Mouse (Mus musculus): ENCODE data around the gene Tgm4. TPM values are rescaled to one million over a fixed set of nuclear protein-coding genes. Genes with fewer than 3 reads are reported as not detected.

The Tgm4 gene
- total RNA-seq (2022) = not detected

DNA sequence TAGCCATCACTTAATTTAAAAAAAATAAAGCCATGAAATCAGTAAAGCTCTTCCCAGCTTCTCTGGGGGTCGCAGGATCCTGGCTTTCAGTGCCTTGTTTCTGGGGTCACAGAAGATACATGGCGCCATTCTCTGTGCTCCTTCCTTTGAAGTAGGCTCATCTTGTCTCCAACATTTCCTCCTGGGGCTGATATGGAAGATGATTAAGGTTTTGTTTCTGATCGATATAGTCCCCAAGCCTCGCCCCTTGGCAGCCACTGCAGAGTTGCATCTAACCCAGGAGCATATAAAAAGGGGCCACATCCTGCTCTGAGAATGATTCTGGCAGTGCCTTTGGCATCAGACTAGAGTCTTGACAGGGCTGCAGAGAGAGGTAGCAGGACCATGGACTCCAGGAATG is at the start of gene Tgm4:
Gene Tgm4, plus strand, starts transcription at position 301 of the 400 bp plus-strand sequence.
- no peak for DNase-seq (ENCODE audit: low spot score in 2 of 2)

DNA sequence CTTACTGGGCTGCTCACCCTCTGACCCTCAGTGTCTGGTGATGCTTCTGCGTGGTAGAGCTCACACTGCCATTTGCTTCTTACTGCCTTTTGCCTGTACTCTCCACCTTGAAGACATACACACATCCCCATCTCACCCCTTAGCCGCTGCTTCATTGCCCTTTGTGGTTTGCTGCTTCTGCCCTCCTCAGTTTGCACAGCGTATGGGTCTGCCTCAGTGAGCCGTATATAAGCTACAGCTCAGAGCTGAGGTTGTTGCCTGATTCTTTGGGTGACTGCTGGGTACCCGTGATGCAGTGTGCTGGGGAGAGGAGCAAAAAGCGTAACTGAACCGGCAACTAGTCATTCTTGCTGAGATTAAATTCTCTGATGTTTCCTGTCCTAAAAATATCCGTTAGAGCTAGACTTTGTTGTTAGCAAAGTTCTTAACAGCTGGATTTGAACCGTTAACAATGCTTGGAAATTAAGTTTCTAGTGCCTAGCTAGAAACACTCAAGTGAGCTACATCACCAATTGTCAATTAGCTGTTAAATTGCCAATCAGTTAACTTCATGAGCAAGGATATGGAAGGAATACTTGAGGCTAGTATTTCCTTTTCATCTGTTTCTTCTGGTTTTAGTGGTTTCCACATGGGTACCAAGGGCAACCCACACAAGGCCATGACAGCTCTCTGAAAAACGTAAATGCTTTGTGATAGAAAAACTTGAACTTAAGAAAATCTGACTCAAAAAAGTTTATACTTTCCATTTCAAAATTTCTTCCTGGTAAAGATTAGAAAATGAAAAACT is 35.9 kb upstream of the Tgm4 start:
- no peak for DNase-seq (ENCODE audit: low spot score in 2 of 2)

DNA sequence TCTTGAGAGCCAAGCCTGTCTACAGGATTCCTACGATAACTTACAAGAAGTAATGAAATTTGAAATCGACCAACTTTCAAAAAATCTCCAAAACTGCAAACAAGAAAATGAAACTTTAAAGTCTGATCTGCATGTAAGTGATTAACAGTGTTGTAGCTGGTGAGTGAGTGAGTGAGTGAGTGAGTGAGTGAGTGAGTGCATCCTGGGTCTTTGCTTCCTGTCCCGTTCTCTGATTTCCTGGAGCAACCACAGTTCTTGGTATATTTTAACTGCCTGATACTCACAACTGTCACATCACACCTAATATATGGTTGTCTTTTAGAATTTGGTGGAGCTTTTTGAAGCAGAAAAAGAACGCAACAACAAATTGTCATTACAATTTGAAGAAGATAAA is 35.3 kb upstream of the Tgm4 start:
- DNase-seq (ENCODE audit: low spot score in 2 of 2) = no peak

DNA sequence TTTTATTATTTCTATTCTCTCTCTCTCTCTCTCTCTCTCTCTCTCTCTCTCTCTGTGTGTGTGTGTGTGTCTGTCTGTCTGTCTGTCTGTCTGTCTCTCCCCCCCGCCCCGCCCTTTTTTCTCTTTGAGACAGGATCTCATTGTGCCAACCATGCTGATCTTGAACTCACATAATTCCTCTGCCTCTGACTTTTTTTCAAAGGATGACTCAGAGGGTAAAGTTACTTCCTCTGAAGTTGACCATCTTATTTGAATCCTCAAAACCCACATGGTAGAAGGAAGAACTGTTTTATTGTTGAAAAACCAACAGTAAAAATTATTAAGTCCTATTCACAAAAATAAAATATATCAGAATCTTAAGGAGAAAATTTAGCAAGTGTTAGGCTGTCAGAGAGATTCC is 29.8 kb upstream of the Tgm4 start:
- no peak for DNase-seq (ENCODE audit: low spot score in 2 of 2)

DNA sequence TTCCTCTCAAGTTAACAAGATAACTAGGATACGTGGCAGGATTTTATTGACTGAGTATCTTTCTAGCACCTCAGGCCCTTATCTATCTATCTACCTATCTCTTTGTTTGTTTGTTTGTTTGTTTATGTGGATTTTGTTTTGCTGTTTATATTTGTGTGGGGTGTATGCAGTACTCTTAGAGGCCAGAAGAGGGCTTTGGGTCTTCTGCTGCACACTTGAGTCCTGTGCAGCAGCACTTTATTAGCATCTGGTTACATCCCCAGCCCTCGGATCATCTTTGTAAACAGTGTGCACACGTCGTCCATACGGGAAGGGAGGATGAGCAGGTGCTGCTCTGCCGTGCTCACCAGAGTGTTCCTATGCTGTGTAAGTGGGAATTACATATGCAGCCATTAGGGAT is 28.5 kb upstream of the Tgm4 start:
- no peak for DNase-seq (ENCODE audit: low spot score in 2 of 2)

DNA sequence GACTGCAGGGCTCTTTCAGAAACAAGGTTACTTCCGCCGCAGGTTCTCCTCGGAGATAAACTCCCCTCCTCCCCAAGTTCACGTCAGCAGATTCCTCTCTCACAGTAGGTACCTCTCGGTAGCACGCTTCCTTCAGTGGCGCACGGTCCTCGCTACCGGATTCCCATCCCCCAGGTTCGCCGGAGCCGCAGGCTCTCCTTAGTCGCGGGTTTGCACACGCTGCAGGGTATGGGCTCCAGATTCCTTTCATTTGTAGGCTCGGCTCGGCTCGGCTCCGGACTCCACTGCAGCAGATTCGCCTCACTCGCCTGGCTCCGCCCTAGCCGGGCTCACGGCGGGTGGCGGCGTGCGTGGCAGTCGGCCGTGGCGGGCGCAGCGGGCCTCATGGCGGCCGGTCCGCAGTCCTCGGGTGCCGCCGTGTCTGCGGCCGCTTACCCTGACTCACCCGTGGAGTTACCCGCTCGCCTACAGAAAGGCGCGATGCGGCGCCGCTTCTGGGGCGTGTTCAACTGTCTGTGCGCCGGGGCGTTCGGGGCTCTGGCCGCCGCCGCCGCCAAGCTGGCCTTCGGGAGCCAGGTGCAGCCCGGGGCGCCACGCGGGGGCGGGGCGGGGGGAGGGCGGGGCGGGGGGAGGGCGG is 13.4 kb upstream of the Tgm4 start, which contains the start of gene Tmem42:
Gene Tmem42, plus strand, starts transcription at position 332 of the 637 bp plus-strand sequence.
- peak; percentile 73 to 80 for DNase-seq (ENCODE audit: low spot score in 2 of 2)

DNA sequence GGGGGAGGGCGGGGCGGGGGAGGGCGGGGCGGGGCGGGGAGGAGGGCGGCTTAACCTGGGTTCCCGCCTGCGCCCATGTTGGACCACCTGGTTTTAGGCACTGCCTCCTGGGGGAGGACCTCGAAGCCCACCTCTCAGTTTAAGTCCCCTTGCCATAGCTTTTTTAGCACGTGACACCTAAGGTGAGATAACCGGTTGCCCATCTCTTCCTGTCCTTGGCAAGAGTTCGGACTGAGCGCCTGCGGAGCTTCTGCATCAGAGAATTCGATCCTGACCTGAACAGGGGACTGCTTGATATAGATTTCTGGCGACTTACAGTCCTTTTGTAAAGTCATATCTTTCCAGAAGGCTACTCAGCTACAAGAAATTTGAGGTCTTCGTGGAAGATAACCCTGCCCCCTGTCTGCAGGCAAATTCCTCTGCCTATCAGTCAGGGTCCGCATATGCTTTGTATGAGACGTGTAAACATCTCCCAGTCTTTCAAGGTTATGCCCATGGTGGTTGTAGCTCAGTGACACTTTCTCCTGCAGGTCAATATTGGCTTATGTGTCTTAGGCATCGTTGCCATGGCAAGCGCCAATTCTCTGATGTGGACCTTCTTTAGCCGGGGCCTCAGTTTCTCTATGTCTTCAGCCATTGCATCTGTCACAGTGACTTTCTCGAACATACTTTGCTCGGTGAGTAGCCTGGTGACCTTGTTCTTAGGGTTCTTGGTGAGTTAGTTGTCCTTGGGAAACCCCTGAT is 12.7 kb upstream of the Tgm4 start:
- peak in 1 of 2 experiments; percentile 6 for DNase-seq (ENCODE audit: low spot score in 2 of 2)

DNA sequence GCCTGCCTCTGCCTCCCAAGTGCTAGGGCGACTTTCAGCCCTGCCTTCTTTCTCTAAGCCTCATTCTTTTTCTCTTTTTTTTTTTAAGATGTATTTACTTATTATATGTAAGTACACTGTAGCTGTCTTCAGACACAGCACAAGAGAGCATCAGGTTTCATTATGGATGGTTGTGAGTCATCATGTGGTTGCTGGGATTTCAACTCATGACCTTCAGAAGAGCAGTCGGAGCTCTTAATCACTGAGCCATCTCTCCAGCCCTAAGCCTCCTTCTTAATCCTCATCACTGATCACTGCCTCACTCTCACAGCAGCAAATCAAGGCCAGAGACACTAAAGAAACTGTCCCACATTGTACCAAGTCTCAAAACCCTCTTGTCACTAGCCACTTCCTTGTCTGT is 10.3 kb upstream of the Tgm4 start:
- no peak for DNase-seq (ENCODE audit: low spot score in 2 of 2)

DNA sequence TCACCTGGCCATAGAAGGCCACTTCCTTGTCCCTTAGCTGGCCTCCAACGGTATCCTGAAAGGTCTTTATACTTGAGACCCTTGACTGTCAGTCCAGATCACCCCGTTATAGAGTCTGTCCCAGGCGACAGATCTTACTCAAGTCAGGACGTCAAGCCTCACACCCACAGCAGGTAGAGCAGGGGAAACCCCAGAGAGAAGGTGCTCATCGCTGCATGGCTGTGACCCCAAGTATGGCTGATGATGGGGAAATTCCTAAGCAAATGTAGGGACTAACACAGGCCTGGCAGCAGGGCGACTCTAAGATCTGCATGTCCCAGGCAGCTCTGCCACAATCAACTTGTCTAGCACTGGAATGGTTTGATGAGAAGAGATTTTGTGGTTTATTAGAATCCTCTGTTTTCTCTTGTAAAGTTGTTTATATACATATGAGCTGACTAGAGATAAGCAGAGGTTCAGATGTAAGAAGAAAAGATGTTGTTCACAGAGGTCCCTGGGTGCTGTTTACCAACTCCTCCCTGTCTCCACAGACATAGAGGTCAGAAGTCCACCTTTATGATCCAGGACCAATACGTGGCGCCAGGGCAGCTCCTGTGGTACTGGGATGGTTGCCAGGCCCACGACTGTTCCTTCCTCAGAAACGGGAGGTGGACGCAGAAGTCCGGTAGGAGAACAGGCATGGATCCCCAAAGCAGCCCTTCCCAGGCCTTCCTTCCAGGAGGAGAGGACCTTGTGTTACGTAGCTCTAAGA is 2.9 kb upstream of the Tgm4 start:
- DNase-seq (ENCODE audit: low spot score in 2 of 2) = no peak

DNA sequence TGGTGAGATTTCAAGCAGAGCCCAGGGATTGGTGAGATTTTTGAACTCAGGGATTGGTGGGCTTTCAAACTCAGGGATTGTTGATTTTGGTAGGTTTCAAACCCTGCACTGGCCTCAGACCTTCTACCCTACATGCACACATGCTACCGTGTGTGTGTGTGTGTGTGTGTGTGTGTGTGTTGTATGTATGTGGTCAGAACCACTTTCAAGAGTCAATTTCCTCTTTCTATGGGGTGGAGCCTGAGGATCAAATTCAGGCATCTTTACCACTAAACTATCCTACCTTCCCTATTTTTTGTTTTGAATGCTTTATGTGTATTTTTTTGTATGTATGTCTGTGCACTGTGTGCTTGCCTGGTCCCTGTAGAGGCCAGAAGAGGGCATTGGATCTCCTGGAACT is 13.1 kb downstream of the Tgm4 start:
- DNase-seq (ENCODE audit: low spot score in 2 of 2) = no peak

DNA sequence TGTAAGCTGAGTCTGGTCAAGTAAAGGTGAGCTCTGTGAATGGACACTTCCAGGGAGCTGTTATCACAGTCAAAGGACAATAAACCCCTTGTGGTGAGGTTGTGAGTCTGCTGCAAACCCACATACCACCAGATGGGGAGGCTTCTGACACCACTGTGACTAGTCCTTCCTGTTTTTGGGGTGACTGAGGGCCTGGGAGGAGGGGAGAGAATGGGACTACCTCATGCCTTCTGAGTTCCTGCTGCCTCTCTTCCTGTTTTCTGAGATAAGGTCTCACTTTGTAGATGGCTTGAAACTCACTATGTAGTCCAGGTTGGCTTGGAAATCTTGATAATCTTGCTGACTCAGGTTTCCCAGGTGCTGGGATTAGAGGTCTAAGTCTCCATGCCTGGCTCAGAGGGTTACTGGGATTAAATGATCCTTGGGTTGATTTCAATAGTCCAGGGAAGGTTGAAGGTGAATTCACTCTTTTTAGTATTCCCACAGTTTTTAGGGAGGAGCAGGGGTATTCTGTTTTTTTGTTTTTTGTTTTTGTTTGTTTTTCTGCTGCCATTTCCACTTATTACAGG is 24.3 kb downstream of the Tgm4 start:
- no peak for DNase-seq (ENCODE audit: low spot score in 2 of 2)

DNA sequence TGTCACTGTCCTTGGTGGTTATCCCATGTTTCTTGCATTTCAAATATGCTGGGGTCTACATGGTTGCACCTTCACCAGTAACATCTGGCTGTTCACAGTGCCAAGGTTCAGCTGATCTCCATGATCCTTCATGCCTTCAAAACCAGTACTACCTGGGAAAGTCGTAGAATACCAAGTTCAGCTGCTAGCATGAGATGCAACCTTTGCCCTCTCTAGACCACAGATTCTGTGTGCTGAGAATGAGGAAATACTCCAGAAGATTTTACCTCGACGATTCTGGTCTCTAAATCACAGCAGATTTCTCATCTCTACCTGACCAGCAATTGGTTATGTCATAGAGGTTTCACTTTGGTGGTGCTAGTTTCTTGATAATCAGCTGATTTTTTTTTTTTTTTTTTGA is 25.6 kb downstream of the Tgm4 start:
- no peak for DNase-seq (ENCODE audit: low spot score in 2 of 2)

DNA sequence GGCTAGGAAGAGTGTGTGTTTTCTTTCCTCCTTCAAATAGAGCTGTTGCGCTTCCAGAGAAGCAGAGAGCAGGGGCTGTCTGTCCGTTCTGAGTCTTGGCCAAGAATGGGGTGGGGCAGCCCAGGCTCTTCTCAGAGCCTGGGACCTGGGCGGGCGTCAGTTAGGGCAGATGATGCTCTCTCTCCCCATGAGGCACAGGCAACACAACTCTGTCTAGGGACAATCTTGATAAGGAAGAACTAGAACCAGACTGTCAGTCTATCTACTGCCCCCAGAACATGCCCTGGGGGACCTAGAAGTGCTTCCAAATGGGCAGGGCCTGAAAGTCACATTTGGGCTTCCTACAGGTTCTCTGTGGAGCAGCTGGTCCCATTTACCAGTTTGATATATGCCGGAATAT is 44.6 kb downstream of the Tgm4 start:
- DNase-seq (ENCODE audit: low spot score in 2 of 2) = no peak

DNA sequence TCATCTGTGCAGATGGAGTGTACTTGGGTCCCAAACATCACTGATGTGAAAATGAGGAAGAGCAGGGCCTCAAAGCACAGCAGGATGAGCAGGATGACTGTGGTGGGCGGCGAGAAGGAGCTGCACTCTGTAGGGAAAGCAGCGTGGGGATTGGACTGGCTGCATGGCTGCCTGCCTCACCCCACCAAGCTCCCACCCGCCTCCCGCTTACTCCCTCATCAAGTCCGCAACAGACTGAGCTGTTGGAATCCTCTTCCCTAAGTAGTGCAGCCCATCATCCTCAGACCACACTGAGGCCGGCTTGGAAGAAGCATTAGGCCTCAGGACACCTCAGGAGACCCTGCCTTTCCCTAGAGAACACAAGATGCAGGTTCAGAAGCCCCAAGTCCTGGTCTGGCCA is 45.8 kb downstream of the Tgm4 start:
- no peak for DNase-seq (ENCODE audit: low spot score in 2 of 2)

DNA sequence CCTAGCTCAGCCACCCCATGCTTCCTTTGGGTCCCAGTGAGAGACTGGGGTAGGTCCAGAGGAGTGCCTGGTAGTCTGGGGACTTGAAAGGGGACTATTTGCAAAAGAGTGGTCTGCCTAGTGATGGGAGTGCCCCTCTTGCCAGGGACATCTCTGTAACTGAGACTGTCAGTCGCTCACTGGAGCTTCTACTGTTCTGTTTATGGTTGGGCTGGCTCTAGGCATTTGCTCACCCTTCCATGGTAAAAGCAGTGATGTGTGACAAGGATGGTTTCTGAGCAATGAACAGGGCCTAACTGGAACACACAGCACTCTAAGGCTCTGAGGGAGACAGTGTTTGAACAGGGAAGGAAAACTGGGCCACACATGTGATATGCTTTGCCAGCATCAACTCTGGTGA is 46.3 kb downstream of the Tgm4 start:
- DNase-seq (ENCODE audit: low spot score in 2 of 2) = no peak

DNA sequence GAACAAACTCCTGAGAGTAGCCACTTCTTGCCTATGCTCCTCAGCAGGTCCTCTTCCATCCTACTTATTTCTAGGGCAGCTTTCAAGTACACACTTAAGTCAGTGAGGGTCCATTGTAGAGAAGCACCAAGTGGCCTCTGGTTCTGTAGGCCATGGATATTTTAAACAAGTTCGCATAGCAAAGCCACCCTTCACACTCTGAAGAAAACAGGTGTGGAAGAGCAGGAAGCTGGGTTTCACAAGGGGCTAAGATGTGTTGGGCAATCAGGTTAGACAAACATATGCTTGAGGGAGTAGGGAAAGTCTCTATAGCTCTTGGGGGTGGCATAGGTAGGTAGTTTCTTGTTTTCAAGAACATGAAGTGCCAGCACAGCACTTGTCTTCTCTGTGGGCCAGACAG is 50.8 kb downstream of the Tgm4 start:
- no peak for DNase-seq (ENCODE audit: low spot score in 2 of 2)

DNA sequence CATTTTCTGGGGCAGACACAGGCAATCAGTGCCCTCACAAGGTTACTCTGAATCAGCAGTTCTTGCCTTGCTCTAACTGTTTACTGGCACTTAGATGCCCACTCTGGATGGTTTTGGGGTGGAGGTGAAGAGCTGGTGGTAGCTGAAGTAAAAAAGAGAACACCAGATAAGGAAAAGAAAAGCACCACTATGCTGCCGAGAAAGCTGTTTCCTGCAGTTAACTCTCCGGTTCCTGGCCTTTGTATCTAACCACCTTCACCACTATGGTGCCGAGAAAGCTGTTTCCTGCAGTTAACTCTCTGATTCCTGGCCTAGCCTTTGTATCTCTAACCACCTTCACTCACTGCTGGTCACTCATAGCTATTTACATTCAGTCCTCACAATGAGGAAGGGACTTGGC is 53.0 kb downstream of the Tgm4 start:
- DNase-seq (ENCODE audit: low spot score in 2 of 2) = no peak

DNA sequence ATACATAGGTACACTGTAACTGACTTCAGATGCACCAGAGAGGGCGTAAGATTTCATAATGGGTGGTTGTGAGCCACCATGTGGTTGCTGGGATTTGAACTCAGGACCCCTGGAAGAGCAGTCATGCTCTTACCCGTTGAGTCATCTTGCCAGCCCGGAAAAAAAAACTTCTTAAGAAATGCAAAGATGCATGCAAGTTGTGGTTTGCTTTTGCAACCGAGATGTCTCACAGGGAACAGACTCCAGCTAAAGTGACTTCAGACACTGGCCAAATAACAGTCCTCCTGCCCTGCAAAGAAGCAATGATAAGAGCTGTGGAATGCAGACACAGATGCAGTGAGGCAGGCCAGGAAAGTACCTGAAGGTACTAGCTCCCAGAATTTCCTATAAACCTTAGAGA is 56.3 kb downstream of the Tgm4 start:
- no peak for DNase-seq (ENCODE audit: low spot score in 2 of 2)

DNA sequence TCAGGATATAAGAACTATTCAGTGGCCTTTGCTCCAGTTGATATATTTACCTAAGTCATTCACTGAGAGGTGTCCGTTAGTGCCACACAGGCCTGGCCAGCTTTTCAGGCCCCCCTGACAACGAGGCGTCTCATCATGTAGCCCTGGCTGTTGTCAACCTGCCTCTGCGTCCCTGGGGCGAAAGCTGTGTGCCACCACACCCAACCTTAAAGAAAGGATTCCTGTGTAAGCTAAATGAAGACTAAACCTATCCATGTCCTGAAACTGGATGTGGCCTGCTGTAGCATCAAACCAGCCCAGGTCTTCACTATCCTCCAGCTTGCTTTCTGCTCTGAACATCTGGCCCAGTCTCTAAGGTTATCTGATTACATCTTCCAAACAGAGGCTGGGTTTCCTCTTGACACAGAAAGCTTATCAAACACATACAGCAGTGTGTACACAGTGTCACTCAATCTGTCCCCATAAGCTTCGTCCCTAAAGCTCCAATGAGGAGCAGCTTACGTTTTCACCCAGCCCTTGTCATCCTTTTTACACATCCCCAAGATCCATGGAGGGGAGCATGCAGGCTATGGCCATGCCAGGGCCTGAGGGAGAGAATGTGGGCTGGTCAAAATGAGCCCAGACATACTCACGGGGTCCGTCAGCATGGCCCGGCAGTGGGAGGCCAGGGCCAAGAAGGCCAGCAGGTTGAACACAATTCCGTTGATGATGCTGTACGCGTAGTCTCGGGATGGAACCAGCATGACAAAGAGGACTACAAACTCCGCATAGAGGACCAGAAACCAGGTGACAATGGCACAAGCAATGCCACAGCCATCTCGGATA is 65.3 kb downstream of the Tgm4 start:
- DNase-seq (ENCODE audit: low spot score in 2 of 2) = no peak

DNA sequence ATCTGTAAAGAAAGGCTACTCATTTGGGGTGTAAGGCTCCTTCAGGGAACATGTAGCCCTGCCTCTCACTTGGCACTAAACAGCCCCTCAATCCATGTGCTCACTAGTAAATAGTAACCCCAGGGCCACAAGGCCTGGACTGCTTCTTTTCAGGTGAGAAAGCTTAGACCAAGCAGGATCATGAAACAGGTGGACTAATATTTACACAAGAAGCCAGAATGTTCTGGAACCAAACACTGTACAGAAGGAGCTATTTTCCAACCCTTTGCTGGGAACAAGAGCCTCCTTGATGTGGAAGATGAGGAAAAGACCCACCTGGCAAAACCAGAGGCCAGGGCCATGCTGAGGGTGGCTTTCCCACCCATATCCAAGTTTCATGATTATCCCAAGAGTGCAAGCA is 68.9 kb downstream of the Tgm4 start:
- DNase-seq (ENCODE audit: low spot score in 2 of 2) = no peak

DNA sequence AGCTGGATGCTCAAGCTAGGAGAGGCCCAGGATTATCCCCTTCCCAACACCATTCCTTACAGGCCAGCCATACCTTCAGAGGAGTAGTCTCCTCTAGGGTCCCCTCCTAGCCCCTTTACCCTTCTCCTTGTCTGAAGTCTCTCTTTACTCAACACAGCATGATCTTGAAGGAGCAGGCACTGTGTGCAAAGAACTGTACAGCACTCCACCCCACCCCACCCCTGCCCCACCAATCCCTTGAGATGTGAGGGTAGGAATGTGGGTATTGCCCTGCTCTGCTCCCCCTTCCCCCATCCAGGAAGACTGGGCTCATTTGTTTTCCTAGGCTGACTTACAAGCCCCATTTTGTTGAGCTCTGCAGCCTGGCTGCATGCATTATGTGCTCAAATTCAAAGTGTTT is 69.8 kb downstream of the Tgm4 start:
- DNase-seq (ENCODE audit: low spot score in 2 of 2) = no peak

All from gastrocnemius, adult 8-10 months (tissue).